Mouse (Mus musculus): ENCODE data around the gene Strn3. TPM values are rescaled to one million over a fixed set of nuclear protein-coding genes. Genes with fewer than 3 reads are reported as not detected.

The Strn3 gene
- polyA plus RNA-seq, 1 experiment from 2014 or later: 32.0 TPM

- Histone ChIP-seq H3K9me3 (replicated peaks; ENCODE audit: control insufficient read depth, low read length, poor library complexity, severe bottlenecking) (peaks cover 4% of the 10 kb centered on the region; the same call in 1 of the 2 replicates), H3K4me2 (ENCODE audit: low read length) (no peak overlapping the region), H3K27ac (ENCODE audit: low read length) (no peak overlapping the region), H3K4me1 (ENCODE audit: control insufficient read depth, insufficient read depth, low read length) (no peaks in the 10 kb centered on the region), H3K4me3 (ENCODE audit: low read depth, low read length) (no peak overlapping the region), H3K27me3 (ENCODE audit: control insufficient read depth, insufficient read depth, low read depth, low read length) (no peaks in the 10 kb centered on the region), H3K36me3 (ENCODE audit: control insufficient read depth, insufficient read depth, low read length) (no peaks in the 10 kb centered on the region), H3K9ac (ENCODE audit: low read depth, low read length) (no peak overlapping the region)
- no peak for ATAC-seq
- WGBS: 87% methylated on average over 8 of the region's 8 CpGs
These were observed 122.2 kb downstream of the Strn3 start for GRCm38 (mm10) chr12:51569472-51569871.

DNA sequence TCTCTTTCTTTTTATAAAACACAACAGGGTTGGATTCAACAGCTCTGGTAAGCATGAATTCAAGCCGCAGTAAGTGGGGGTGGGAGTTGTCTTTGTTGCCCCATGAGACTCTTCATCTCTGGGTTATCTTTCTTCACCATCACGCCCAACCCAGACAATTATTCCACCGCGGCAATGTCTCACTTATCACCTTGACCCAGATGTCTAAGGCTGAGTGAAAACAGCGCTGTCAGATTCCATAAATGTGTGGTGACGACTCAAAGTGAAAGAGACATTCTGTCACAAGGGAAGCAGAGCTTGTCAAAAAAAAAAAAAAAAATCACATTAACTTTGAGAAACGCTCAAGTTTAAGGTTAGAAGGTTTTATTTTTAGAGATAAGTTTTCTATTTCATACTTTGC is 124.5 kb downstream of the Strn3 start:
- Histone ChIP-seq H3K4me2 (ENCODE audit: low read length) (no peak overlapping the region), H3K9ac (ENCODE audit: low read depth, low read length) (no peak overlapping the region), H3K4me1 (ENCODE audit: control insufficient read depth, insufficient read depth, low read length) (no peaks in the 10 kb centered on the region), H3K27me3 (ENCODE audit: control insufficient read depth, insufficient read depth, low read depth, low read length) (no peaks in the 10 kb centered on the region), H3K27ac (ENCODE audit: low read length) (no peak overlapping the region), H3K9me3 (replicated peaks; ENCODE audit: control insufficient read depth, low read length, poor library complexity, severe bottlenecking) (peaks cover 4% of the 10 kb centered on the region; the same call in 1 of the 2 replicates), H3K4me3 (ENCODE audit: low read depth, low read length) (no peak overlapping the region), H3K36me3 (ENCODE audit: control insufficient read depth, insufficient read depth, low read length) (no peaks in the 10 kb centered on the region)
- 78% methylated on average over 7 of the region's 7 CpGs for WGBS
- ATAC-seq: no peak

- 76% methylated on average over 9 of the region's 9 CpGs for WGBS
- Histone ChIP-seq H3K36me3 (ENCODE audit: control insufficient read depth, insufficient read depth, low read length) (no peaks in the 10 kb centered on the region), H3K4me3 (ENCODE audit: low read depth, low read length) (no peak overlapping the region), H3K27ac (ENCODE audit: low read length) (no peak overlapping the region), H3K4me2 (ENCODE audit: low read length) (no peak overlapping the region), H3K4me1 (ENCODE audit: control insufficient read depth, insufficient read depth, low read length) (no peaks in the 10 kb centered on the region), H3K9ac (ENCODE audit: low read depth, low read length) (no peak overlapping the region), H3K27me3 (ENCODE audit: control insufficient read depth, insufficient read depth, low read depth, low read length) (no peaks in the 10 kb centered on the region), H3K9me3 (replicated peaks; ENCODE audit: control insufficient read depth, low read length, poor library complexity, severe bottlenecking) (peaks cover 4% of the 10 kb centered on the region; the same call in 1 of the 2 replicates)
- ATAC-seq: no peak
These were observed 130.3 kb downstream of the Strn3 start for GRCm38 (mm10) chr12:51561416-51561815.

Other genes starting within 250 kb of the Strn3 start
- gene Coch, start 98.6 kb downstream of the Strn3 start, polyA plus RNA-seq (2015; fragmentation: Nextera tagmentation; extraction: Ambion mirVana): 17.7 and 22.2 TPM in 2 replicates
- gene Ap4s1, start 864 bp downstream of the Strn3 start, polyA plus RNA-seq (2015; fragmentation: Nextera tagmentation; extraction: Ambion mirVana): 55.0 and 55.7 TPM in 2 replicates
- gene Hectd1, start 137.6 kb upstream of the Strn3 start, polyA plus RNA-seq (2015; fragmentation: Nextera tagmentation; extraction: Ambion mirVana): 34.1 and 36.2 TPM in 2 replicates